Mouse (Mus musculus) cerebellum, adult (tissue): ENCODE measurements around the gene Olfr76.
"Not testable (repeated sequence)": the region's sequence is repeated elsewhere in the genome, so short reads cannot be mapped to it uniquely, and the experiment has no call there.

Experiments used
- ATAC-seq: cut with Nextera tagmentation; 2 replicates; pipeline ENCODE4 v1.9.2; 2017; ENCODE audit warnings: mild to moderate bottlenecking, moderate library complexity, mixed read lengths; ENCODE audit not compliant: insufficient number of reproducible peaks, low FRiP score, low TSS enrichment

The Olfr76 gene

DNA sequence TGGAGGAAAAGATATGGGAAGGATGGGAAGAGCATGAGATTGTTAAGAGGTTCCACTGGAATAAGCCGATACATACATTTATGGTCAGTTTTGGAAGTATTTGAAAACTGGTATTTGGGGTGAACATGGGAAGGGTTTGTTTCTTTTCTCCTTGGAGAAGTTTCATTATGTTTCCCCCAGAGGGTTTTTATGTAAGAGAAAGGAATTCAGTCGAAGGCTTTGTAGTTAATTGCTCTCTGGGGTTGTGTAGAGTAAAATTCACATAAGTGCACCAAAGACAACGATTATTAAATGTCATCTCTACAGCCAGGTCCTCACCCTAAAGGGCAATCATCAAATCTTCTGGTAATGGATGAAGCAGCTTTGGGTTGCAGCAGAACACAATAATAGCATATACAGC, at the start of gene Olfr76:
Gene Olfr76 (minus strand): TSS at position 101 of the 400 bp plus-strand sequence.
- ATAC-seq: no peak

DNA sequence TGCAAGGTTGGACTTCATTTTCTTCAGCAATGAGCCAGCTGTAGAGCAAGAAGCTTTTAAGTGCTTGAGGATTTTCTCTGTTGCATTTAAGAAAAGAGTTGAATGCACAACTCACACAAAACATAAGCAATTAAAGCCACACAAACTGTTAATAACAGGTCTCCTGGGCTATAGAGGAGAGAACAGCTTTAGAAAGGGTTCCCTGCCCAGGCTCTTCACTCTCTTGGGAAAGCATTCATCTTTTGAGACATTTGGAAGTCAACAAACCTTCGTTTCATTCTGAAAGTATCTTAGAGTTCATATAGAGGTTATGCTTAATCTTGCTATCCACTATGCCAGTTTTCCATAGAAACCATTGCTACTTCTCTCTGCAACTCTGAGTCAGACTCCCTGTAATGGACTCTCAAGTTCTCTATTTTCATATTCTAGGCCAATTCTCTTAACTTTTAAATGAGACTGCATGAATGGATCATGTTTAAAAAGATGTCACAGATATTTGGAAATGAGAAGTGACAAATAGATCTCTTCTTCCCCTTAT, 47.1 kb upstream of the Olfr76 start, which contains the start of gene Olfr1555-ps1:
Gene Olfr1555-ps1 (minus strand): TSS at position 51 of the 538 bp plus-strand sequence.
- ATAC-seq: not testable (repeated sequence)

DNA sequence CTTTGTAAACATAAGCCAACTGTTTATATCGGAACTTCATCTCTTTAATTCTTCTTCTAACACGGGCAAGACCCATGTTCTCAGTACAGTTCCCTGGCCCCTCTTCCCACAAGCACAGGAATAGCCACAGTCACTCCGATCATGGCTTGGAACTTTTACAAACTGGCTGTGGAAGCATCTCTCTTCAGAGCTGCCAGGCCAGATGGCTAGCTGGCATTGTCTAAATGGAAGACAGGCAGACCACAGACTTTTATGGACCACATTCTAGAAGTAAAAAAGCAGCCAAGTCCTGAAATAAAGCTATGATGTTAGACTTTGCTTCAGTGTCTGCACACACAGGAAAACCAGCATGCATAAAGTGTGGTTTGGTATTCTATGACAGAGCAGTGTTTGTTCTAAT, 22.4 kb upstream of the Olfr76 start:
- no peak for ATAC-seq

DNA sequence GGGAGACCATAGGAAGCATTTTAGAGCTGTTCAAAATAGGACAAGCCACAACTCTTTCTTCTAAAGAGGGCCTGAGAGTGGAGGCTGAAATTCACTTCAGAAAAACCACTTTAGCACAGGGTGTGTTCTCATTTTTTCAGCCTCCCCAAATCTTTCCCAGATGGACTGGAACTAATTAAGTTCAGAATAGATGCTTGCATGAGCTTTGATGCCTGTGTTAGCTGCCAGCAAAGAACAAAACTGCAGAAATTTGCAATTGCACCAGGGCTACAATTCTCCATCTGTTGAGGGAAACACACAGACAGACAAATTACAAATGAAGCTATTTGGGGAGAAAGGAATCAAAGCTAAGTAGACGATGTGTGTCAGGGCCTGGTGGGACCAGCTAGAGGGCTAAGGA, 20.4 kb upstream of the Olfr76 start:
- ATAC-seq: no peak

DNA sequence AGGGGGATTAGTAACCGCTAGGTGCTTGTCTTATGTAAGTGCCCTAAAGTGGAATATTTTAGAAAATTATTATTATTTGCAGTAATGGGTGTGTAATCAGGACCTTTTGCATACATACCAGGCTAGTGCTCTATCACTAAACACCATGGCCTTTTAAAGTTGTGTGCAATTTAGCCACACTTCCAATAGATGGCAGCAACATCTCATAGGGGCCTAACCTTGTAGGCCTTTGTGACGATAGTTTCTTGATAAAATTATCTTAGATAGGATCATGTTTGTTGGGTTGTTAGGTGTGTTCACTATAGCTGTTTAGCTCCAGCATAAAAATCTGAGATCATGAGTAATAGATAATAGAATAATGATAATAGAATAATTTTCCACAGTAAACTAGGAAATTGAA, 11.3 kb upstream of the Olfr76 start:
- no peak for ATAC-seq

DNA sequence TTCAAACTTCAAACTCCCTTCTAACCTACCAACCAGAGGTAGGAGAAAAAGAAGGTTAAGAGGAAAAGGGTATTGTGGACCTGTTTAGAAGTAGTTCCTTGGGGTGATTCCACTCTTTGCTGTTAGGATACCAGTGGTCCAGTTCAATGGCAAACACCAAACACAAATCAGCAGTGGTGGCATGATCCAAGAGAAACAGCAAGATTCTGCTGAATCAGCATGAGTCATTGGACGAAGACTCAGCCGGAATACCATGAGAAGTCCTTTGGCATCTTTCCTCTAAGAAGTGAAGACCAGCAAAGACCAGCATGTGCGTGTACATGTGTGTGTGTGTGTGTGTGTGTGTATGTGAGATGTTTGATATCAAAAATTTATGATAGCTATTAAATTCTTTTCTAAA, 6.5 kb downstream of the Olfr76 start:
- no peak for ATAC-seq

DNA sequence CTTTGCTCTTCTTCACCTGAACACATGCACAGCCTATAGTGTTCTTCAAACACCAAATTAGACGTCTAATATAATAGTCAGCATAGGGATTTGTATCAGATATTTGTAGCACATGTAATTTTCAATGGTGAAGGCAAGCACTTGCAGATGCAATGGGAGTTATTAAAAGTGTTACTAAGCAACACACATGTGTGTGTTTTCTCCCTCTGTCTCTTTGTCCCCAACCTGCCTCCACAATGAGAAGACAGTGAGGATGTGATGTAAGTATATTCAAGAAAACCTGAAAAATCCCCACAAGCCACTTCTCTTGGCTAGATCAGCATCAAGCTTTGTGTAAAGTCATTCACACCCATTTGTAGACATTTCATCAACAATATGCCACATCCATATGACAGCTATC, 7.2 kb downstream of the Olfr76 start, which contains the start of gene Olfr1428:
Gene Olfr1428 (minus strand): TSS at position 101 of the 400 bp plus-strand sequence.
- no peak for ATAC-seq

DNA sequence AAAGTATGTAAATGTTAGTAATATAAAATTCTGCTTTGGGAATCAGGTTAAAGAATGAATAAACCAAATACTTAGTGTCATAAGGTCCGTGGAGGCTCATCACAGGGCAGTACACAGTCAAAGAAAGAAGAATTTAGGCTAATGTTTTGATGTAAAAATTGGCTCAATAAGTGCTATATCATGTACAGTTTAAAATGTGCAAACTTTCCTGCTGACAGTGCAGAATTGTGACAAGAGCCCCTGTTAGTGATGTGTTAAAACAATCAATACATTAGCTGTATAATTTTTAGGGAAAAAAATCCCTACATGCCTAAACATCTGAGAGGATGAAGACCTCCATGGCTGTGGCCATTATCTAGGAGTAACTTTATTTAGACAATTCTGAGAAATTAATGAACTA, 9.2 kb downstream of the Olfr76 start:
- no peak for ATAC-seq

DNA sequence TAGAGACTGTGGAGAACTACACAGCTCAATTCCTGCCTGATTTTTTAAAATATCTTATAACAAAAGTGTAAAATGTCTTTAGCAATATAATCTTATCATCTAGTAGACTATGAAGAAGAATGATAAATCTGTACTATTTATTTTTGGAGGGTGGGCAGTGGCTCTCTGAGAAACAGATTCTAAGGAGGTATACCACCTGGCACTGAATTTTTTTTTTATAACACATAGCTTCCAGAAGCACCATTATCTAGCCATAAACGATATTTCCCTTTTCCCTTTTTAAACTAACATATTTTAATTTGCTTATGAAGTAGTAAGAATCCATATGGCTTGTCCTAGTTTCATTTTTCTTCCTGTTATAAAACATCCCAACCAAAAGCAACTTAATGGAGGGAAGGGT, 18.5 kb downstream of the Olfr76 start:
- no peak for ATAC-seq

DNA sequence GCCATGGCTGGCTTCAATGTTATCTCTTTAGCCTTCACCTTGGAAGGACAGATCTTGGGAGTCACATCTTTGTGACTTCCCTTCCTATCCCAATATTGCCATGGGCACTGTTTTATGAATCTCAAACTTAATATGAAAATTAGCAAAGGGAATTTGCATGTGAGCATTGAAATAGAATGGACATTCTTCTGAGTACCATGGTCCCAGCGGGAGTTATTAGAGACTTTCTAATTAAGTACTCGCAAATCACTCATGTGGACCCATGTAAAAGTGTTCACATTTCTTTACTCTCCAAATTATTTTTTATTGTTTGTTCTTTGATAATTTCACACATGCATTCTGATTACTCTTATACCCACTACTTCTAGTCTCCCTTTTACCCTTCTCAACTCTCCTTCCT, 19.8 kb downstream of the Olfr76 start, which contains the start of gene Olfr1427:
Gene Olfr1427 (minus strand): TSS at position 101 of the 400 bp plus-strand sequence.
- no peak for ATAC-seq

DNA sequence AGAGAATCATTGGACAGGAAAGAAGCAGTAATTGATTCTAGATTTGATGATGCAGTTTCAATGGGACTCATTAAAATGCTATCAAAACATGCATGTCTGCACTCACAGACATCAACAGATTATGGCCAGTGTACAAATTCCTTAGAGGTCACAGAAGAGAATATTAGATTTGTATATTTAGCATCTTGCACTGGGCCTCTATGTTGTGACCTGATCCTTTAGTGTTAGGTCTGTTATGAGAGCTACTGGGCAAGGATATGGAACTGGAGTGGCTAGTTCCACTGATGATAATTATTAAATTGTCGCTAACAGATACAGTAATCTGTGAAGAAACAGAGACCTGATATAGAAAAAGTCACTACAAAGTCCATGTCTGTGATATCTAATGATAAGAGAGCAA, 31.1 kb downstream of the Olfr76 start, which contains the start of gene Olfr1426:
Gene Olfr1426 (minus strand): TSS at position 101 of the 400 bp plus-strand sequence.
- no peak for ATAC-seq

DNA sequence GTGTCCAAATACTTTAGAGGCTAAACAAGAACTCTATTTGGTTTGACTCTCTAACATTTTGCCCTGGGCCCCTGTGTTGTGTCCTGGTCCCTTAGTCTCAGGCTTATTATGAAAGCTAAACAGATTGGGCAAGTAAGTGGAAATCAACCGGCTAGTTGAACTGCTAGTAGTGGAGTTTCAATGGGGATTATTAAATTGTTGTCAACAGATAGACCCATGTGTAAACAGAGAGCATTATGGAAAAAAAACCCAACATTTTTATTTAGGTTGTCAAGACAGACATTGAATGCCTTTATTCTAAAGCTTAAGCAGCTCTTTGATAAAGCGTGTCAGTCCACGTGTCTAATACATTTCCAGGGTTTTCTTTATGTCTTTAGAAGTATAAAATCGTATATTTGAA, 45.4 kb downstream of the Olfr76 start, which contains the start of gene Olfr1425:
Gene Olfr1425 (minus strand): TSS at position 101 of the 400 bp plus-strand sequence.
- not testable (repeated sequence) for ATAC-seq

DNA sequence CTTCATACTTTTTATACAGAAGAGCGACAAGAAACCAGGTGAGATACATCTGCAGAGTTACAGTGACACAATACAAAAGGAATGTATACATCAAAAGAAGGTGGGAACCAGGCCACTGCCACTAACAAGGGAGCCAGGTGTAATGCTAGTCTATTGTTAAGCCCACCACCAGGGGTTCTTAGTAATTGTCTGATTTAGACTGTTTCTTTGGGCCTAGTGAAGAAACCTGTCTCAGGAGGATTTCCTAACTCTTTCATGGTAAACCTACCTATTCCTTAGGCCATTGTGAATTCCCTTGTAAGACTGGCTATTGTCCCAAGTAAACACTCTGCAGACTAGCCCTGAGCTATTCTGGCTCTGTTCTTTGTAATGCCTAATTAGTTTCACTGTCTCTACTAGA, 53.5 kb downstream of the Olfr76 start:
- ATAC-seq: not testable (repeated sequence)
